Mouse (Mus musculus) olfactory bulb, adult 2 months (tissue): ENCODE data around the gene Zfp92.

Experiments
- CTCF ChIP-seq: fragments of 200-500 bp; IDR thresholded peaks from 2 replicates; pipeline ENCODE4 v1.5.1; 2012; ENCODE audit warnings: low read depth, mild to moderate bottlenecking, low read length, moderate library complexity; ENCODE audit not compliant: insufficient read depth
- POLR2A ChIP-seq: fragments of 200-500 bp; IDR thresholded peaks from 2 replicates; pipeline ENCODE4 v1.6.1; 2012; ENCODE audit warnings: mild to moderate bottlenecking, low read depth, low read length, moderate library complexity; ENCODE audit not compliant: insufficient read depth

- TF ChIP-seq CTCF (no peak), POLR2A (no peak)
These were observed 41.1 kb downstream of the Zfp92 start for GRCm38 (mm10) chrX:73451949-73452348.
